Mouse (Mus musculus) small intestine, adult 2 months (tissue): ENCODE results near the gene Cldn5.

Experiments
- CTCF ChIP-seq: fragments of 200-500 bp; IDR thresholded peaks from 2 replicates; pipeline ENCODE4 v1.5.1; 2012; ENCODE audit warnings: low read depth, mild to moderate bottlenecking, control low read depth, inconsistent platforms, low read length, moderate library complexity, mixed read lengths; ENCODE audit not compliant: insufficient replicate concordance, insufficient read length; ENCODE audit errors: extremely low read depth
- POLR2A ChIP-seq: fragments of 200-500 bp; IDR thresholded peaks from 2 replicates; pipeline ENCODE4 v1.6.1; 2012; ENCODE audit warnings: low read depth, mild to moderate bottlenecking, control low read depth, inconsistent platforms, low read length, moderate library complexity

- TF ChIP-seq POLR2A (no peak), CTCF (no peak)
Observed at GRCm38 (mm10) chr16:18751885-18752499, 24.7 kb upstream of the Cldn5 start.
